Mouse (Mus musculus) cerebellum, adult (tissue): Measurements from ENCODE around the gene Aldh1l2.

Experiments used
- ATAC-seq: cut with Nextera tagmentation; 2 replicates; pipeline ENCODE4 v1.9.2; 2017; ENCODE audit warnings: mild to moderate bottlenecking, moderate library complexity, mixed read lengths; ENCODE audit not compliant: insufficient number of reproducible peaks, low FRiP score, low TSS enrichment

Gene Aldh1l2

DNA sequence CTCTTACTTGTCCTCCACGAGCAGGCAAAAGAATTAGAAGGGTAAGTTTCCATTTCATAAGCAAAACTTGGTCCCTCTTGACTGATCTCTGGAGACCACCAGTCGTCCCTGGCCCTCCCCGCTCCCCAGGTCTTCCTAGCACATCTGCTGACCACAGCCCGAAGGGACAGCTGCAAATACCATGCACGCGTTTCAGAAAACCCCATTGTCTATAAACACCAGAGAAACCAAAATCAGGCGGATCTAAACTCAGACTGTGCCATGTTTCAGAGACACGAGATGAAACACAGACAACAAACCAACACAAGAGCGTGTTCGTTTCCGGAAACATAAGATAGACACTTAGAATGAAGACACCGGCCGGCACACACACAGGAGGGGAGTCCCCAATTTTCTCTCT is 58.7 kb downstream of the Aldh1l2 start:
- no peak for ATAC-seq

DNA sequence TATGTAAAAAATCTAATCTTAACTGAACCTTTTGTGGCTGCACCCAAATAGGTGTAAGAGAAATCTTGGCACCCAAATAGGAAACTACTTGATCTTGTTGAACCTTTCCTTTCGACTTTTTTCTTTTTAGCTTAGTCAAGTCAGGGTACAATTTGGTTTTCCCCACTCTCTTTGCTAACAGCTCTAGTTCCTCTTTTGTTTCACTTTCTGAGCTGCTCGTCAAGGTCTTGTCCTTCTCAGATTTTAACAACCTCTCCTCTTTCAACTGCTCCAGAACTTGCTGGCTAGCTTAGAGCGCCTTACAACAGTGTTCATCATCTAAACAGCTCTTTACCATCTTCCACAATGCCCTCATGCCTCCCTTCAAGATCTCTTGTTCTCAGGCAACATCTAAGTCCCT is 76.4 kb downstream of the Aldh1l2 start:
- no peak for ATAC-seq

DNA sequence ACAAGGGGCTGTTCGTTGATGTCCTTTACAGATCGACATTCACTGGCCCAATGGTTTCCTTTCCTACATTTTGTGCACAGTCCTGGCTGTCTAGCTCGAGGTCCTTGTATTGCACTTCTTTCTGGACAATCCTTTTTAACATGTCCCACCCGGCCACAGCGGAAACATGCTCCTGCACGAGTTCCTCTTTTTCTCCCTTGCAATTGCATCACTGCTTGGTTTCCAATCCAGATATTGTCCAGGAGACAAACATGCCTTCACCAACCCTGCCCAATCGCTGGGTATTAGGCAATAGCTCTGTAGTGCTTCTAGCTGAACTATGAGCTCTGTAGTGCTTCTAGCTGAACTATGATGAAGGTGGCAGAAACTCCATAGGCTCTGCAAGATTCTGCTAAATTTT is 85.4 kb downstream of the Aldh1l2 start:
- no peak for ATAC-seq
